Mouse (Mus musculus) lung, postnatal 0 days (tissue): ENCODE data around the gene S1pr2.

ENCODE experiments used
- CTCF ChIP-seq: IDR thresholded peaks from 2 replicates; pipeline ENCODE4 v1.5.1; 2016; ENCODE audit warnings: antibody characterized with exemption, mild to moderate bottlenecking
- EP300 ChIP-seq: IDR thresholded peaks from 2 replicates; pipeline ENCODE4 v1.6.1; 2016; ENCODE audit warnings: antibody characterized with exemption, mild to moderate bottlenecking, control low read depth

GRCm38 (mm10) chr9:21011846-21012312, 35.3 kb upstream of the S1pr2 start:
- TF ChIP-seq CTCF: no peak
- peak; percentile 82 for TF ChIP-seq EP300
